Mouse (Mus musculus) olfactory bulb, adult 2 months (tissue): Measurements from ENCODE around the gene Cfap73.

Source experiments
- CTCF ChIP-seq: fragments of 200-500 bp; IDR thresholded peaks from 2 replicates; pipeline ENCODE4 v1.5.1; 2012; ENCODE audit warnings: low read depth, mild to moderate bottlenecking, low read length, moderate library complexity; ENCODE audit not compliant: insufficient read depth
- POLR2A ChIP-seq: fragments of 200-500 bp; IDR thresholded peaks from 2 replicates; pipeline ENCODE4 v1.6.1; 2012; ENCODE audit warnings: mild to moderate bottlenecking, low read depth, low read length, moderate library complexity; ENCODE audit not compliant: insufficient read depth

- TF ChIP-seq POLR2A: no peak
- no peak for TF ChIP-seq CTCF
Observed at GRCm38 (mm10) chr5:120618778-120619177, 15.3 kb downstream of the Cfap73 start.
